Mouse (Mus musculus): ENCODE measurements around the gene Gtf2ird1. TPM values are rescaled to one million over a fixed set of nuclear protein-coding genes. Genes with fewer than 3 reads are reported as not detected.
A peak's percentile ranks its signal among the peaks of the same experiment; 100 is the strongest.

Gene Gtf2ird1
- total RNA-seq, 2 experiments from 2014 or later = 14.6 to 21.5 TPM

GRCm38 (mm10) chr5:134436782-134437458 is 19.6 kb downstream of the Gtf2ird1 start:
- no peak for TF ChIP-seq CTCF (IDR thresholded peaks at IDR 0.05)
- intact Hi-C loops (cut with DNase I) = loop anchor here (2.0 kb wide), 1 partner anchor 16 kb away; no protein-coding TSS in a partner anchor
- peak overlapping the region; percentile 90 for H3K27ac ChIP-seq

GRCm38 (mm10) chr5:134435836-134436331 is 20.6 kb downstream of the Gtf2ird1 start:
- intact Hi-C loops (cut with DNase I) = loop anchor here (2.0 kb wide), 1 partner anchor 15 kb away; no protein-coding TSS in a partner anchor
- Histone ChIP-seq H3K27ac (peak overlapping the region; percentile 90), H3K4me3 (peak overlapping the region; percentile 47)
- TF ChIP-seq CTCF (IDR thresholded peaks at IDR 0.05) = no peak
- peak; percentile 92 for DNase-seq

More at GRCm38 (mm10) chr5:134436782-134437458, 19.6 kb downstream of the Gtf2ird1 start:
- H3K4me3 ChIP-seq = no peak overlapping the region
- DNase-seq = no peak

GRCm38 (mm10) chr5:134433137-134433536 is 23.4 kb downstream of the Gtf2ird1 start:
- H3K27ac ChIP-seq = peak overlapping the region; percentile 59
- intact Hi-C loops (cut with DNase I) = no loop called here

GRCm38 (mm10) chr5:134430087-134430486 is 26.4 kb downstream of the Gtf2ird1 start:
- intact Hi-C loops (cut with DNase I) = no loop called here
- no peak overlapping the region for H3K27ac ChIP-seq
- H3K4me3 ChIP-seq = no peak overlapping the region
- no peak for TF ChIP-seq CTCF (IDR thresholded peaks at IDR 0.05)
- DNase-seq = no peak

More at GRCm38 (mm10) chr5:134433137-134433536, 23.4 kb downstream of the Gtf2ird1 start:
- H3K4me3 ChIP-seq = no peak overlapping the region
- no peak for TF ChIP-seq CTCF (IDR thresholded peaks at IDR 0.05)
- peak; percentile 56 for DNase-seq

GRCm38 (mm10) chr5:134427664-134428063 is 28.9 kb downstream of the Gtf2ird1 start:
- no peak for DNase-seq
- H3K4me3 ChIP-seq = no peak overlapping the region
- H3K27ac ChIP-seq = no peak overlapping the region
- no peak for TF ChIP-seq CTCF (IDR thresholded peaks at IDR 0.05)
- intact Hi-C loops (cut with DNase I) = no loop called here

- Histone ChIP-seq H3K27ac (no peak overlapping the region), H3K4me3 (no peak overlapping the region)
- no peak for TF ChIP-seq CTCF (IDR thresholded peaks at IDR 0.05)
- DNase-seq = no peak
- intact Hi-C loops (cut with DNase I) = no loop called here
These were observed 30.9 kb downstream of the Gtf2ird1 start for GRCm38 (mm10) chr5:134425601-134426000.

- DNase-seq = peak; percentile 94
- Histone ChIP-seq H3K4me3 (peak overlapping the region; percentile 23), H3K27ac (peak overlapping the region; percentile 62)
- TF ChIP-seq CTCF (IDR thresholded peaks at IDR 0.05) = peak; percentile 8; the same call in 1 of the 2 replicates
- intact Hi-C loops (cut with DNase I) = loop anchor here (5.0 kb wide), 1 partner anchor 33 kb away; the partner anchor contains the start of gene Gtf2ird1
These were observed 32.6 kb downstream of the Gtf2ird1 start for GRCm38 (mm10) chr5:134423930-134424329.

GRCm38 (mm10) chr5:134423372-134423771 is 33.1 kb downstream of the Gtf2ird1 start:
- TF ChIP-seq CTCF (IDR thresholded peaks at IDR 0.05) = no peak
- H3K4me3 ChIP-seq = no peak overlapping the region
- intact Hi-C loops (cut with DNase I) = loop anchor here (5.0 kb wide), 1 partner anchor 34 kb away; the partner anchor contains the start of gene Gtf2ird1
- H3K27ac ChIP-seq = peak overlapping the region; percentile 62
- no peak for DNase-seq

GRCm38 (mm10) chr5:134422265-134422925 is 34.1 kb downstream of the Gtf2ird1 start:
- TF ChIP-seq CTCF (IDR thresholded peaks at IDR 0.05) = no peak
- intact Hi-C loops (cut with DNase I) = loop anchor here (5.0 kb wide), 1 partner anchor 35 kb away; the partner anchor contains the start of gene Gtf2ird1
- H3K27ac ChIP-seq = no peak overlapping the region
- DNase-seq = no peak
- H3K4me3 ChIP-seq = no peak overlapping the region

GRCm38 (mm10) chr5:134421061-134421460 is 35.5 kb downstream of the Gtf2ird1 start:
- intact Hi-C loops (cut with DNase I) = loop anchor here (2.0 to 5.0 kb wide), 2 partner anchors 16 to 36 kb away; partner anchors contain the start of gene Gtf2ird1
- Histone ChIP-seq H3K4me3 (peak overlapping the region; percentile 15; the same call in 1 of the 2 replicates), H3K27ac (peak overlapping the region; percentile 72)
- no peak for TF ChIP-seq CTCF (IDR thresholded peaks at IDR 0.05)
- peak; percentile 91 for DNase-seq

- DNase-seq = no peak
- Histone ChIP-seq H3K4me3 (no peak overlapping the region), H3K27ac (no peak overlapping the region)
- no peak for TF ChIP-seq CTCF (IDR thresholded peaks at IDR 0.05)
- intact Hi-C loops (cut with DNase I) = loop anchor here (2.0 to 5.0 kb wide), 2 partner anchors 17 to 38 kb away; partner anchors contain the start of gene Gtf2ird1
These were observed 36.8 kb downstream of the Gtf2ird1 start for GRCm38 (mm10) chr5:134419700-134420099.

- no peak overlapping the region for H3K4me3 ChIP-seq
- intact Hi-C loops (cut with DNase I) = no loop called here
- H3K27ac ChIP-seq = peak overlapping the region; percentile 24; the same call in 1 of the 2 replicates
- TF ChIP-seq CTCF (IDR thresholded peaks at IDR 0.05) = no peak
- peak; percentile 68 for DNase-seq
These were observed 38.0 kb downstream of the Gtf2ird1 start for GRCm38 (mm10) chr5:134418315-134419074.

Data from gastrocnemius, adult 2 months (tissue).